Mouse (Mus musculus): Measurements from ENCODE around the gene Glis3.
A peak's percentile ranks its signal among the peaks of the same experiment; 100 is the strongest.

Glis3 gene

GRCm38 (mm10) chr19:28382168-28382911, 297.5 kb downstream of the Glis3 start:
- DNase-seq (ENCODE audit: low spot score): no peak

DNA sequence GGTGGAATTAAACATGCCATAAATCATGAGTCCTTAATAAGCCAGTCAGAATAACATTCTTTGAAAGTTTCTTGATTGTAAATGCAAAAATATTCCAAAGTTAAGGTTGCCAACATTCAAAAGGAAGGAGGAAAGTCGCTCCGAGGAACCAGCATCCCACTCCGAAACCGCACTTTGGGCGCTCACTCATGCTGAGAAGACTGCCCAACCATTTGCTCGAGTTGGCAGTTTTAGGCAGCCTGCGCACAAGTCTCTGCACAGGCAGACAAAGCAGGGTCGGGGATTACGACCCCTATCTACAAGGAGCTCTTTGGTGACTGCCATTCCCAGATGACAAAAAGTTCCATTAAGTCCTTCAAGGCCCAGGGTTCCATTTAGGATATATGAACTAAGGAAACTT, 298.4 kb downstream of the Glis3 start:
- DNase-seq (ENCODE audit: low spot score): no peak

DNA sequence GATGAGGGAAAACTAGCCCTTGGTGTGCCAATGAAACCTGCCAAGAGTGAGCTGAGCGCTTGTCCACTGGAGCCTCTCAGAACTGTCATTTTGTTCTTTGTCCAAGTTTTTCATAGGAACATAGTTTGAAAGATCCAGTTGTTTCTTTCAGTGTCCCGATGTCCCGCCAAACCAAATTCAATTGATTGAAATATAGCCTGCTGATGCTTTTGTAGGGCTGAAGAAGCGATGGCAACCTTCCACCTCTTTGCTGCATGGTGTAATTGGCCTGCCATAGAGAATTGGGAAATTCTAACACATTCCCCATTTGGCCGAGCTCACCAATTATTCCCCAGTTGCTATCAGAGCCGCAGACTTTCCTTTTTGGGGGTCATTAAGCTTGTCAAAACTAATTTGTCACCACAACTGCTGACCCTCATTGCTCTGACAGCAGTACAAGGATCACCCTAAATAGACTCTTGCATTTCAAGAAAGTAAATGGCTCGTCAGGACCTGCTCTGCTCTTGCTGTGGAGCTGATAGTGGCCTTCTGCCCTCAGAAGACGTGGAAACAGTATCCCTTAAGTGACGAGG, 299.1 kb downstream of the Glis3 start:
- DNase-seq (ENCODE audit: low spot score): no peak

DNA sequence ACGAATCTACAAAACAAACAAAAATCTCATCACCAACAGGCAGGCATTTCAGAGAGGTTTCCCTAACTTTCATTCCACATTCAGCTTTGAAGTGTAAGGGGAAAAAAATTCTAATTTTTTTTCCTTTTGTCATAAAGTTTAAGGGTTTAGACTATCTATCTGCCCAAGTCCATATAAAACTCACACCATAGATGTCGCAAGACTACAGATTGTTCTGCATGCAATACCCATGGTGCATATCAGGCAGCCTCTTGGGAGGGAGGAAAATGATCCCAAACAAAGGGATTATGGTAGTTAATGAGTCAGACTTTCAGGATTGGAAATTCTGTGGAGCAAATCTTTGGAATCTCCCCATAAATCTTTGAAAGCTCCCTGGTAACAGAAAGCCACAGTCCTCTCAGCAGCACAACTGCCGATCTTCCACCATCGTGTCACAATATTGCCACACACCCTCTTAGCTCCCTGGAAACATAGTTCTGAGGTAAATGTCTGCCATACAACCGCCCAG, 302.0 kb downstream of the Glis3 start:
- DNase-seq (ENCODE audit: low spot score): no peak

DNA sequence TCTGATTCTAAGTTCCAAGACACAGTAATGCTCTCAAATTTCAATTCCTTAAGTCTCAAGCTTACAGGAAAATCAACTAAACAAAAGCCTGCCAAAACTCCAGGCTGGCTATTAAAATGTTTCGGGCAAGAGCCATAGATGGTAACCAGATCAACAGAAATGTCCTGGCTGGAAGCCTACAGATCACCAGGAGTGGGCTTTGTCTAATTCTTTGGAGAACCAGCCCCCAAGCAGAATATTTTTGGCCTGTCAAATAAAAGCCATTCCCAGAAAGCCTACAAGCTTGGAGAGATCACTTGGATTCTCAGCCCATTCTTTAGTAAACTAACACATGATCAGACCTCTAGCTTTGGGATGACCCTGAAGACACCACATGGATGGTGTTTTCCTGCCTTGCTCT, 303.5 kb downstream of the Glis3 start:
- DNase-seq (ENCODE audit: low spot score): no peak

DNA sequence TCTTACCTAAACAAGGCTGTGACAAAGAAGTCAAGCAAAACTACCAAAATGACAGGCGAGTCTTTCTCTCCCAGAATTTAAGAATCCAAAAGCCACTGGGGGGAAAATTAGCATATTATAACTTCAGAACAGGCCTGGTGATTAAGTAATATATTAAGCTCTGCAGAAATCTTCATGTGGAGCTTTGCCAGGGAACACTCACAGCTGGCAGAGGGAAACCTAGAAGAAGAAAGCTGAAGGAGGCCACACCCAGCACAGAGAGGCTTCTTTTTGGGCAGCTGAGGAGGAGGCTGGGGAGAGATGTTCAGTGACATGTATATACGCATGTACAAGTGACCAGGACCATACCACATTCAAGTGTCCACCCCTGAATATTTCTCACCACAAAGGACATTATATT, 304.1 kb downstream of the Glis3 start:
- no peak for DNase-seq (ENCODE audit: low spot score)

- DNase-seq (ENCODE audit: low spot score): no peak
These were observed 305.4 kb downstream of the Glis3 start for GRCm38 (mm10) chr19:28374524-28374923.

- DNase-seq (ENCODE audit: low spot score): no peak
These were observed 311.7 kb downstream of the Glis3 start for GRCm38 (mm10) chr19:28368215-28368614.

- DNase-seq (ENCODE audit: low spot score): no peak
These were observed 312.6 kb downstream of the Glis3 start for GRCm38 (mm10) chr19:28367274-28367673.

- DNase-seq (ENCODE audit: low spot score): no peak
These were observed 313.1 kb downstream of the Glis3 start for GRCm38 (mm10) chr19:28366766-28367165.

- DNase-seq (ENCODE audit: low spot score): no peak
These were observed 314.0 kb downstream of the Glis3 start for GRCm38 (mm10) chr19:28365897-28366296.

- no peak for DNase-seq (ENCODE audit: low spot score)
These were observed 319.0 kb downstream of the Glis3 start for GRCm38 (mm10) chr19:28360884-28361283.

DNA sequence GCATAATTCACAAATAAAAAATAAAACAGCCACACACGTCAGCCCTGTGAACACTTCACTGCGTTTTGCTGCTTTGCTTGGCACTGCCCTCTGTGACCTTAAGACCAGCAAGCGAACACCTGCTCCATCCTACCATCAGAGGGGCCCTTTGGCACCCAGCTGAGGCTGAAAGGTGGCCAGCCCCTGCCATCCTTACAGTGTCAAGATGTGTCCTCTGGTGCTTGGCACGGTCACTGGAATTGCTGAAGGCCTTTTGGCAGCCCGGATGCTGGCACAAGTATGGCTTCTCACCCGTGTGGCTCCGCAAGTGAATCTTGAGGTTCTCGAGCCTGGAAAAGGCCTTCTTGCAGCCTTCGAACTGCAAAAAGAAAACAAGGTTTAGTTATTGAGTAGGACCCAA, 322.3 kb downstream of the Glis3 start:
- no peak for DNase-seq (ENCODE audit: low spot score)

GRCm38 (mm10) chr19:28351068-28352066, 328.5 kb downstream of the Glis3 start:
- no peak for DNase-seq (ENCODE audit: low spot score)

- DNase-seq (ENCODE audit: low spot score): peak; percentile 7
These were observed 332.6 kb downstream of the Glis3 start for GRCm38 (mm10) chr19:28347080-28347825.

DNA sequence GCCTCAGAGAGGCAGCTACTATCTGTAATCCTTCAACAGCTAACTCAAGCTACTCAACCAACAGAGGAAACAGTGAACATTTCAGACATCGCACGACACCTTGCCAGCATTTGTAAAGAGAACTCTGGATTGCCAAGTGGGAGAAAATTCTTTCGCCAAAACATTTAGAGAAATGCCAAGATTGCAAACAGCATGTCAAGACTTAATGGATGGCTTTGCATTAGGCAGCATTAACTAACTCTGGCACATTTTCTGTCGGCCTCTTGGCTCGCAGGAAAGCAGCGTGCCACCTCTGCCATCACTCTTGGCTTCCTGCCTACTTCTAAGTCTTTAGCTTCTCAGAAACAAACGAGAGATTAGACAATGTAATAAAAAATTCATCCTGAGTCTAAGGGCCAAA, 336.2 kb downstream of the Glis3 start:
- no peak for DNase-seq (ENCODE audit: low spot score)

- DNase-seq (ENCODE audit: low spot score): no peak
These were observed 342.3 kb downstream of the Glis3 start for GRCm38 (mm10) chr19:28337574-28337973.

GRCm38 (mm10) chr19:28336651-28337510, 343.0 kb downstream of the Glis3 start:
- DNase-seq (ENCODE audit: low spot score): no peak

- DNase-seq (ENCODE audit: low spot score): no peak
These were observed 344.0 kb downstream of the Glis3 start for GRCm38 (mm10) chr19:28335890-28336289.

DNA sequence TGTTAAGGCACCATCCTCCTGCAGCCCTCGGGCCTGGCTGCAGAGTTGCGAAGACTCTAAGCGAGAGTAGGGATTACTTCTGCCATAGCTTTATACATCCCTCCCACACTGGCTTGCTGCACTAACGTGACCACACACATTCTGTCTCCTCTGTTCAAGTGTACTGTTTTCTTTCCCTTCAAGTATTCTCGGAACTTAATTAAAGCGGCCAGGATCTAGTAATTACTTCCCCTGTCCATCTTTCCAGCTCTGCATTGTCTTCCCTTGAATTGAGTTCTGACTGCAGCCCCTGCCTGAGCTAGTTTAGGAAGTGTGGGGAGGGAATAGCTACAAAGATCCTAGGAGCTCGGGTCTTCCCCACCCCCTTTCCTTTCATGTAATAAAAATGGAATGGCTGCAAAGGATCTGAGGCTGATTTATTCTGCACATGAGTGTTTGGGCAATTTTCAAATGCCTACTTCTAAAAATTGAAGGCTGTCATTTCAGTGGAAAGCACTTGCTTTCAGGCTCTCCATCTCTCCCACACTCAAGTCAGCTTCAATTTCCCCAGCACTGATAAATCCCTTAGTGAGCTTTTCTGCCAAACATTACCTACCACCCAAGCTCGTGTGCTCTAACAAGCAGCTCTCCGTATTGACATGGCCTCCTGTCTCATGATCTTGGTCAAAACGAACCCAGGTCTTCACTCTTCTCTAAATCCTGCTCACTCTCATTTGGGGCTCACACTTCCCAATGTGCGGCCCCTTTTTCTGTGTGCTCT, 346.7 kb downstream of the Glis3 start:
- no peak for DNase-seq (ENCODE audit: low spot score)

All from ovary, postnatal 14 days (tissue).